46 mouse cellular contexts compared by ENCODE assay signal in genomic region chr8:105014391-105014790, GRCm38 (mm10). TPM values are rescaled to one million over a fixed set of nuclear protein-coding genes. Genes with fewer than 3 reads are reported as not detected.
"Had no signal": no experiment of that assay in that cellular context is flagged by ENCODE, and none has a peak within 500 bp of the region (broad histone marks: within the 10 kb centered on the region; RNA-seq: fewer than 3 reads in every experiment).

No protein-coding gene starts in this region.

- H3K27ac ChIP-seq: limb, embryonic 10.5 days; limb, embryonic 12.5 days; limb, embryonic 13.5 days; limb, embryonic 15.5 days; liver, embryonic 12.5 days; liver, embryonic 13.5 days; liver, embryonic 14.5 days; liver, embryonic 15.5 days; lung, embryonic 15.5 days; macrophage; midbrain, embryonic 10.5 days; midbrain, embryonic 12.5 days; midbrain, embryonic 13.5 days; midbrain, embryonic 15.5 days; neural tube, embryonic 12.5 days had no signal

- H3K4me2 ChIP-seq: limb, embryonic 12.5 days; limb, embryonic 13.5 days; limb, embryonic 15.5 days; liver, embryonic 11.5 days; liver, embryonic 12.5 days; liver, embryonic 13.5 days; liver, embryonic 15.5 days; lung, embryonic 14.5 days; lung, embryonic 15.5 days; midbrain, embryonic 11.5 days; midbrain, embryonic 12.5 days; midbrain, embryonic 13.5 days; midbrain, embryonic 15.5 days; neural tube, embryonic 12.5 days had no signal

- H3K36me3 ChIP-seq: limb, embryonic 10.5 days; limb, embryonic 12.5 days; limb, embryonic 13.5 days; limb, embryonic 15.5 days; liver, embryonic 12.5 days; liver, embryonic 13.5 days; liver, embryonic 15.5 days; lung, embryonic 15.5 days; midbrain, embryonic 10.5 days; midbrain, embryonic 12.5 days; midbrain, embryonic 13.5 days; midbrain, embryonic 15.5 days; neural tube, embryonic 12.5 days had no signal

- H3K9ac ChIP-seq: limb, embryonic 12.5 days; limb, embryonic 13.5 days; limb, embryonic 15.5 days; liver, embryonic 12.5 days; liver, embryonic 13.5 days; liver, embryonic 14.5 days; liver, embryonic 15.5 days; liver, postnatal 0 days; lung, embryonic 14.5 days; lung, embryonic 15.5 days; midbrain, embryonic 12.5 days; midbrain, embryonic 13.5 days; midbrain, embryonic 15.5 days; neural tube, embryonic 12.5 days had no signal

- ATAC-seq: liver, embryonic 12.5 days; liver, postnatal 0 days; lung, postnatal 0 days; midbrain, embryonic 13.5 days; midbrain, embryonic 15.5 days; midbrain, embryonic 16.5 days had no signal

- DNase-seq: left cerebral cortex, postnatal 4 days; liver; liver, embryonic 13.5 days; liver, postnatal 0 days; lung, adult 18-20 months; lung, adult 2 months; lung, embryonic 14.5 days; lung, postnatal 10 days; lung, postnatal 14 days; lung, postnatal 36 days; lung, postnatal 4 days; midbrain, embryonic 14.5 days had no signal

- H3K4me3 ChIP-seq: limb, embryonic 10.5 days; limb, embryonic 12.5 days; limb, embryonic 13.5 days; limb, embryonic 15.5 days; liver, embryonic 12.5 days; liver, embryonic 13.5 days; liver, embryonic 15.5 days; lung, embryonic 15.5 days; megakaryocyte, embryonic 14.5 days; midbrain, embryonic 10.5 days; midbrain, embryonic 12.5 days; midbrain, embryonic 13.5 days; midbrain, embryonic 15.5 days; myocyte; neural tube, embryonic 12.5 days had no signal

- H3K4me1 ChIP-seq: limb, embryonic 10.5 days; limb, embryonic 12.5 days; limb, embryonic 13.5 days; limb, embryonic 15.5 days; liver, embryonic 12.5 days; liver, embryonic 13.5 days; liver, embryonic 15.5 days; lung, embryonic 15.5 days; megakaryocyte, embryonic 14.5 days; midbrain, embryonic 10.5 days; midbrain, embryonic 12.5 days; midbrain, embryonic 13.5 days; midbrain, embryonic 15.5 days; neural tube, embryonic 12.5 days had no signal

- H3K27me3 ChIP-seq: limb, embryonic 12.5 days; limb, embryonic 13.5 days; limb, embryonic 15.5 days; liver, embryonic 12.5 days; liver, embryonic 13.5 days; liver, embryonic 15.5 days; lung, embryonic 15.5 days; midbrain, embryonic 12.5 days; midbrain, embryonic 13.5 days; midbrain, embryonic 15.5 days; neural tube, embryonic 12.5 days had no signal

- H3K9me3 ChIP-seq: limb, embryonic 10.5 days; limb, embryonic 13.5 days; limb, embryonic 15.5 days; liver, embryonic 15.5 days; lung, embryonic 15.5 days; midbrain, embryonic 12.5 days; midbrain, embryonic 13.5 days; midbrain, embryonic 15.5 days; neural tube, embryonic 12.5 days had no signal

RNA-seq across cellular contexts. Expression of gene Ces2h, which starts 13.7 kb away (rescaled TPM):
- total RNA-seq: left cerebral cortex, postnatal 10 days; left cerebral cortex, postnatal 14 days; left cerebral cortex, postnatal 25 days; left cerebral cortex, postnatal 36 days; left cerebral cortex, postnatal 4 days; megakaryocyte progenitor cell, adult 5-6 weeks; megakaryocyte, adult 5-6 weeks; megakaryocyte-erythroid progenitor cell, adult 5-6 weeks; midbrain, postnatal 0 days; monocyte, adult 5-6 weeks had no signal
- polyA plus RNA-seq: limb, embryonic 10.5 days; limb, embryonic 11.5 days; limb, embryonic 12.5 days; limb, embryonic 13.5 days; limb, embryonic 14.5 days; limb, embryonic 15.5 days; liver, embryonic 11.5 days; liver, embryonic 12.5 days; liver, embryonic 13.5 days; liver, embryonic 14.5 days; liver, embryonic 15.5 days; liver, embryonic 16.5 days; liver, postnatal 0 days; lung, adult 2 months; lung, embryonic 14.5 days; lung, embryonic 15.5 days; lung, embryonic 16.5 days; lung, postnatal 0 days; macrophage; midbrain, embryonic 10.5 days; midbrain, embryonic 11.5 days; midbrain, embryonic 12.5 days; midbrain, embryonic 13.5 days; midbrain, embryonic 14.5 days; midbrain, embryonic 15.5 days; midbrain, embryonic 16.5 days; midbrain, postnatal 0 days; myocyte; neural tube, embryonic 11.5 days; neural tube, embryonic 12.5 days had no signal

RNA-seq across cellular contexts. Expression of gene Ces3a, which starts 34.0 kb away (rescaled TPM):
- total RNA-seq: left cerebral cortex, postnatal 10 days; left cerebral cortex, postnatal 14 days; left cerebral cortex, postnatal 25 days; left cerebral cortex, postnatal 36 days; left cerebral cortex, postnatal 4 days; megakaryocyte progenitor cell, adult 5-6 weeks; megakaryocyte, adult 5-6 weeks; megakaryocyte-erythroid progenitor cell, adult 5-6 weeks; midbrain, postnatal 0 days; monocyte, adult 5-6 weeks had no signal
- polyA plus RNA-seq: limb, embryonic 10.5 days; limb, embryonic 11.5 days; limb, embryonic 12.5 days; limb, embryonic 13.5 days; limb, embryonic 14.5 days; limb, embryonic 15.5 days; liver, embryonic 11.5 days; liver, embryonic 12.5 days; lung, embryonic 14.5 days; lung, embryonic 15.5 days; lung, embryonic 16.5 days; lung, postnatal 0 days; macrophage; midbrain, embryonic 10.5 days; midbrain, embryonic 11.5 days; midbrain, embryonic 12.5 days; midbrain, embryonic 13.5 days; midbrain, embryonic 14.5 days; midbrain, embryonic 15.5 days; midbrain, embryonic 16.5 days; midbrain, postnatal 0 days; myocyte; neural tube, embryonic 11.5 days; neural tube, embryonic 12.5 days had no signal

RNA-seq across cellular contexts. Expression of gene Ces2g, which starts 52.9 kb away (rescaled TPM):
- total RNA-seq: monocyte, adult 5-6 weeks had no signal
- polyA plus RNA-seq: limb, embryonic 10.5 days; limb, embryonic 11.5 days; limb, embryonic 12.5 days; macrophage; midbrain, embryonic 10.5 days; midbrain, embryonic 12.5 days; midbrain, embryonic 13.5 days; midbrain, embryonic 14.5 days; midbrain, embryonic 15.5 days; neural tube, embryonic 11.5 days; neural tube, embryonic 12.5 days had no signal
